8 mouse cellular contexts compared by ENCODE assay signal in genomic region chr16:4629950-4630349, GRCm38 (mm10). TPM values are rescaled to one million over a fixed set of nuclear protein-coding genes. Genes with fewer than 3 reads are reported as not detected.
A peak's percentile ranks its signal among the peaks of the same experiment; 100 is the strongest.
DNase-seq lines count a peak whose midpoint lies in the region; ATAC-seq and TF ChIP-seq lines count a peak whose summit lies in the region.

No protein-coding gene starts in this region.

- no peak overlapping the region for H3K4me3 ChIP-seq in embryonic facial prominence, embryonic 12.5 days
- no peak overlapping the region for H3K4me3 ChIP-seq in lung, embryonic 14.5 days (ENCODE audit: low read depth, low read length)

- no peaks in the 10 kb centered on the region for H3K9me3 ChIP-seq in embryonic facial prominence, embryonic 12.5 days
- H3K9me3 ChIP-seq in lung, embryonic 14.5 days (ENCODE audit: low read depth, low read length): no peaks in the 10 kb centered on the region

- TF ChIP-seq CTCF in lung, embryonic 14.5 days (IDR thresholded peaks at IDR 0.05; ENCODE audit: low read depth): peak; percentile 100

- no peak overlapping the region for H3K4me2 ChIP-seq in embryonic facial prominence, embryonic 12.5 days (replicated peaks)
- no peak overlapping the region for H3K4me2 ChIP-seq in lung, embryonic 14.5 days

- peak; percentile 72 for ATAC-seq in CD4-positive, CD25-positive, alpha-beta regulatory T cell, adult 4 months
- ATAC-seq in embryonic facial prominence, embryonic 12.5 days (ENCODE audit: insufficient number of reproducible peaks, insufficient read depth, low FRiP score, low TSS enrichment): no peak
- ATAC-seq in lung, embryonic 14.5 days (ENCODE audit: insufficient read depth): no peak

- DNase-seq in adrenal gland, postnatal 25 days: peak; percentile 89
- DNase-seq in heart, postnatal 10 days: peak; percentile 87 to 94
- peak; percentile 86 to 94 for DNase-seq in kidney, postnatal 36 days
- peak; percentile 86 for DNase-seq in lung, embryonic 14.5 days
- DNase-seq in retina, adult 2 months (ENCODE audit: low read depth, low spot score): peak; percentile 64
- DNase-seq in thymus, postnatal 4 days: peak; percentile 91

- no peaks in the 10 kb centered on the region for H3K4me1 ChIP-seq in embryonic facial prominence, embryonic 12.5 days
- 0 out of 2 replicates have a peak, but pooled peaks cover 7% of the 10 kb centered on the region for H3K4me1 ChIP-seq in lung, embryonic 14.5 days (ENCODE audit: insufficient read depth)

- peaks cover 22% of the 10 kb centered on the region for H3K36me3 ChIP-seq in embryonic facial prominence, embryonic 12.5 days
- H3K36me3 ChIP-seq in lung, embryonic 14.5 days (ENCODE audit: insufficient read depth): 0 out of 2 replicates have a peak, but pooled peaks cover 6% of the 10 kb centered on the region

- 20% methylated on average over 6 of the region's 6 CpGs for WGBS in embryonic facial prominence, embryonic 12.5 days
- WGBS in lung, embryonic 14.5 days: 16% methylated on average over 6 of the region's 6 CpGs

- H3K9ac ChIP-seq in embryonic facial prominence, embryonic 12.5 days: no peak overlapping the region
- H3K9ac ChIP-seq in lung, embryonic 14.5 days: no peak overlapping the region

- intact Hi-C loops in heart, postnatal 10 days (cut with DNase I): loop anchor here (1.0 to 2.0 kb wide), 2 partner anchors 37 to 167 kb away; no protein-coding TSS in a partner anchor

- 0 out of 2 replicates have a peak overlapping the region, but pooled peaks have one; percentile 36 for H3K27ac ChIP-seq in embryonic facial prominence, embryonic 12.5 days
- H3K27ac ChIP-seq in lung, embryonic 14.5 days (ENCODE audit: low read depth): no peak overlapping the region

- H3K27me3 ChIP-seq in embryonic facial prominence, embryonic 12.5 days: no peaks in the 10 kb centered on the region
- no peaks in the 10 kb centered on the region for H3K27me3 ChIP-seq in lung, embryonic 14.5 days (ENCODE audit: insufficient read depth, low read length)

RNA-seq across cellular contexts. Expression of gene Pam16, which starts 5.2 kb away (rescaled TPM):
- 10 to 100 TPM; 35.7 TPM for polyA plus RNA-seq in CD4-positive, CD25-positive, alpha-beta regulatory T cell, adult 4 months (2017; shearing (Covaris generic))
- 81.9 and 83.4 TPM in 2 replicates for total RNA-seq in adrenal gland, postnatal 25 days (2021)
- polyA plus RNA-seq in embryonic facial prominence, embryonic 12.5 days (2016; fragmentation: Nextera tagmentation; extraction: Ambion mirVana): 96.4 and 104 TPM in 2 replicates
- 100 to 1,000 TPM in 1 of 2 experiments, 10 to 100 TPM in 1; 96.6 to 125 TPM for total RNA-seq in heart, postnatal 10 days (2021)
- polyA plus RNA-seq in lung, embryonic 14.5 days (2014; fragmentation: Nextera tagmentation; extraction: Ambion mirVana): 81.9 and 86.3 TPM in 2 replicates

RNA-seq across cellular contexts. Expression of gene Vasn, which starts 9.8 kb away (rescaled TPM):
- 1 to 10 TPM; 2.2 to 2.9 TPM for polyA plus RNA-seq in CD4-positive, CD25-positive, alpha-beta regulatory T cell, adult 4 months (2017; shearing (Covaris generic))
- 5.4 and 9.3 TPM in 2 replicates for total RNA-seq in adrenal gland, postnatal 25 days (2021)
- polyA plus RNA-seq in embryonic facial prominence, embryonic 12.5 days (2016; fragmentation: Nextera tagmentation; extraction: Ambion mirVana): 23.4 and 24.1 TPM in 2 replicates
- total RNA-seq in heart, postnatal 10 days (2021): 10 to 100 TPM; 13.6 to 18.0 TPM
- 23.1 and 23.5 TPM in 2 replicates for polyA plus RNA-seq in lung, embryonic 14.5 days (2014; fragmentation: Nextera tagmentation; extraction: Ambion mirVana)

RNA-seq across cellular contexts. Expression of gene Dnaja3, which starts 9.8 kb away (rescaled TPM):
- polyA plus RNA-seq in CD4-positive, CD25-positive, alpha-beta regulatory T cell, adult 4 months (2017; shearing (Covaris generic)): 10 to 100 TPM; 24.4 to 29.0 TPM
- total RNA-seq in adrenal gland, postnatal 25 days (2021): 117 and 125 TPM in 2 replicates
- 57.1 and 59.8 TPM in 2 replicates for polyA plus RNA-seq in embryonic facial prominence, embryonic 12.5 days (2016; fragmentation: Nextera tagmentation; extraction: Ambion mirVana)
- 100 to 1,000 TPM; 106 to 107 TPM for total RNA-seq in heart, postnatal 10 days (2021)
- polyA plus RNA-seq in lung, embryonic 14.5 days (2014; fragmentation: Nextera tagmentation; extraction: Ambion mirVana): 58.7 and 59.3 TPM in 2 replicates

RNA-seq across cellular contexts. Expression of gene Glis2, which starts 35.4 kb away (rescaled TPM):
- polyA plus RNA-seq in CD4-positive, CD25-positive, alpha-beta regulatory T cell, adult 4 months (2017; shearing (Covaris generic)): under 1 TPM in 1 of 2 experiments, not detected in 1; 0.73 TPM
- 17.1 and 23.0 TPM in 2 replicates for total RNA-seq in adrenal gland, postnatal 25 days (2021)
- polyA plus RNA-seq in embryonic facial prominence, embryonic 12.5 days (2016; fragmentation: Nextera tagmentation; extraction: Ambion mirVana): 33.0 and 33.4 TPM in 2 replicates
- 10 to 100 TPM; 27.6 to 34.5 TPM for total RNA-seq in heart, postnatal 10 days (2021)
- polyA plus RNA-seq in lung, embryonic 14.5 days (2014; fragmentation: Nextera tagmentation; extraction: Ambion mirVana): 24.4 and 29.2 TPM in 2 replicates

RNA-seq across cellular contexts. Expression of gene Coro7, which starts 49.6 kb away (rescaled TPM):
- polyA plus RNA-seq in CD4-positive, CD25-positive, alpha-beta regulatory T cell, adult 4 months (2017; shearing (Covaris generic)): 100 to 1,000 TPM; 102 to 174 TPM
- total RNA-seq in adrenal gland, postnatal 25 days (2021): 36.2 and 39.7 TPM in 2 replicates
- polyA plus RNA-seq in embryonic facial prominence, embryonic 12.5 days (2016; fragmentation: Nextera tagmentation; extraction: Ambion mirVana): 18.2 and 23.1 TPM in 2 replicates
- total RNA-seq in heart, postnatal 10 days (2021): 10 to 100 TPM; 24.6 to 26.1 TPM
- polyA plus RNA-seq in lung, embryonic 14.5 days (2014; fragmentation: Nextera tagmentation; extraction: Ambion mirVana): 13.1 and 15.1 TPM in 2 replicates
